In the genomic region with DNA sequence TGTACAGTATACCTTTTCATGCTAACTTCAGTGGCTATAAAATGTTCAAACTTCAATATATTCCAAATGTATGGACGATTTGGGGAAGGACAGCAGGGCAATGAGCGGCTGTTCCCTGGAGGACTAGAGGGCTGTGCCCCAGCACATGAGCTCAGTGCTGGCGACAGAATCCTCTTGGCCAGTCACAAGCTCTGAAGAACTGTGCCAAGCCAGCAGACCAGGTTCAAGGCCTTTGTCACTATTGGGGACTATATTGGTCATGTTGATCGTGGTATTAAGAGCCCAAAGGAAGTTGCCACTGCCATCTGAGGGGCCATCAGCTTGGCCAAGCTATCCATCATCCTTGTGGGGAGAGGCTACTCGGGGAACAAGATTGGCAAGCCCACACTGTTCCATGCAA, we compare ENCODE assay signal across 25 mouse cellular contexts. TPM values are rescaled to one million over a fixed set of nuclear protein-coding genes. Genes with fewer than 3 reads are reported as not detected.
DNase-seq lines count a peak whose midpoint lies in the region; ATAC-seq and TF ChIP-seq lines count a peak whose summit lies in the region.
"Had no signal": no experiment of that assay in that cellular context is flagged by ENCODE, and none has a peak within 500 bp of the region (broad histone marks: within the 10 kb centered on the region; RNA-seq: fewer than 3 reads in every experiment).

No protein-coding gene starts in this region.

- no peak overlapping the region for H3K4me3 ChIP-seq in gastrocnemius, adult 2 months
- peak overlapping the region; percentile 20 for H3K4me3 ChIP-seq in megakaryocyte, embryonic 14.5 days (replicated peaks)
- H3K4me3 ChIP-seq: embryonic facial prominence, embryonic 13.5 days; embryonic facial prominence, embryonic 15.5 days; erythroblast, embryonic 14.5 days; forebrain, embryonic 10.5 days; forebrain, embryonic 12.5 days had no signal

- peaks cover 94% of the 10 kb centered on the region for H3K36me3 ChIP-seq in megakaryocyte, embryonic 14.5 days (replicated peaks; ENCODE audit: low read length)

- H3K27me3 ChIP-seq in megakaryocyte, embryonic 14.5 days (replicated peaks): no peaks in the 10 kb centered on the region
- H3K27me3 ChIP-seq: CH12.LX; embryonic facial prominence, embryonic 13.5 days; embryonic facial prominence, embryonic 15.5 days; forebrain, embryonic 12.5 days; Patski had no signal

- H3K4me1 ChIP-seq in megakaryocyte, embryonic 14.5 days: peaks cover 31% of the 10 kb centered on the region
- H3K4me1 ChIP-seq: forebrain, embryonic 12.5 days had no signal

- DNase-seq in adrenal gland, adult 2 months: peak; percentile 62
- no peak for DNase-seq in adrenal gland, adult 18-20 months (ENCODE audit: low spot score in 2 of 2)
- peak; percentile 47 for DNase-seq in adrenal gland, postnatal 14 days
- no peak for DNase-seq in adrenal gland, adult 8-10 months
- peak; percentile 30 for DNase-seq in gastrocnemius, adult 2 months
- no peak for DNase-seq in gastrocnemius, adult 18-20 months (ENCODE audit: low spot score)
- DNase-seq: B cell, adult 2 months; cerebellum, adult 11 months; cerebellum, adult 8-10 months; cerebellum, postnatal 36 days; embryo, embryonic 11 days had no signal

- TF ChIP-seq CTCF in gastrocnemius, adult 2 months (IDR thresholded peaks at IDR 0.05): no peak

- no peaks in the 10 kb centered on the region for H3K9me3 ChIP-seq in megakaryocyte, embryonic 14.5 days
- H3K9me3 ChIP-seq: embryonic facial prominence, embryonic 13.5 days; embryonic facial prominence, embryonic 15.5 days; forebrain, embryonic 10.5 days; forebrain, embryonic 12.5 days; G1E had no signal

- ATAC-seq in megakaryocyte, adult 5-6 weeks (ENCODE audit: poor library complexity, severe bottlenecking): no peak
- ATAC-seq: activated CD4-positive, CD25-positive, alpha-beta regulatory T cell, adult 4 months; CD4-positive, CD25-positive, alpha-beta regulatory T cell, adult 4 months; forebrain, embryonic 14.5 days; forebrain, embryonic 16.5 days; Patski had no signal

- intact Hi-C loops in gastrocnemius, adult 2 months (cut with DNase I): no loop called here

- no peak overlapping the region for H3K27ac ChIP-seq in gastrocnemius, adult 2 months
- H3K27ac ChIP-seq: embryonic facial prominence, embryonic 13.5 days; embryonic facial prominence, embryonic 15.5 days; forebrain, embryonic 10.5 days; forebrain, embryonic 12.5 days had no signal

RNA-seq across cellular contexts. Expression of a gene that starts 28.0 kb away (rescaled TPM):
- total RNA-seq in adrenal gland, adult 2 months (2021): 10 to 100 TPM; 94.2 to 94.9 TPM
- polyA plus RNA-seq in adrenal gland, adult 2 months (2012; rRNA removed): 33.0 and 43.5 TPM in 2 replicates
- 10 to 100 TPM; 65.3 to 98.1 TPM for total RNA-seq in adrenal gland, adult 18-20 months (2021)
- 78.2 and 90.1 TPM in 2 replicates for total RNA-seq in adrenal gland, postnatal 14 days (2021)
- 100 to 1,000 TPM in 3 of 4 experiments, 10 to 100 TPM in 1; 98.9 to 144 (median 104) TPM for total RNA-seq in adrenal gland, adult 8-10 months (2022)
- total RNA-seq in gastrocnemius, adult 2 months (2021): 10 to 100 TPM; 39.6 to 41.5 TPM
- 10 to 100 TPM; 39.0 to 40.2 TPM for total RNA-seq in gastrocnemius, adult 18-20 months (2021)
- polyA plus RNA-seq in megakaryocyte, embryonic 14.5 days (2012; ENCODE audit: insufficient read depth, low replicate concordance): 8.0 and 11.8 TPM in 2 replicates
- total RNA-seq in megakaryocyte, adult 5-6 weeks (2015): 23.1 and 29.7 TPM in 2 replicates
- 16.3 and 20.2 TPM in 2 replicates for total RNA-seq in megakaryocyte, adult 5-6 weeks (2017)

RNA-seq across cellular contexts. Expression of a gene that starts 55.4 kb away (rescaled TPM):
- total RNA-seq in adrenal gland, adult 2 months (2021): 1 to 10 TPM; 8.9 to 9.6 TPM
- polyA plus RNA-seq in adrenal gland, adult 2 months (2012; rRNA removed): 15.2 and 16.7 TPM in 2 replicates
- total RNA-seq in adrenal gland, adult 18-20 months (2021): 1 to 10 TPM; 6.1 to 6.9 TPM
- 6.7 and 11.6 TPM in 2 replicates for total RNA-seq in adrenal gland, postnatal 14 days (2021)
- total RNA-seq in adrenal gland, adult 8-10 months (2022): 10 to 100 TPM; 11.8 to 20.3 (median 15.2) TPM
- 1 to 10 TPM; 1.7 to 2.2 TPM for total RNA-seq in gastrocnemius, adult 2 months (2021)
- total RNA-seq in gastrocnemius, adult 18-20 months (2021): 1 to 10 TPM; 3.2 to 3.4 TPM
- 0.68 and 3.7 TPM in 2 replicates for polyA plus RNA-seq in megakaryocyte, embryonic 14.5 days (2012; ENCODE audit: insufficient read depth, low replicate concordance)
- total RNA-seq in megakaryocyte, adult 5-6 weeks (2015): 8.3 and 9.6 TPM in 2 replicates
- 11.7 and 12.7 TPM in 2 replicates for total RNA-seq in megakaryocyte, adult 5-6 weeks (2017)
- polyA plus RNA-seq: erythroblast, embryonic 14.5 days had no signal

Comparison
In these comparisons a context has a peak if more than half of its experiments do, and no peak if none do; other contexts are left out.
1. DNase-seq: peak in adrenal gland, adult 2 months (single experiment), adrenal gland, postnatal 14 days (single experiment) and gastrocnemius, adult 2 months (single experiment); none in adrenal gland, adult 18-20 months (0 of 2), adrenal gland, adult 8-10 months (single experiment) and gastrocnemius, adult 18-20 months (single experiment).